Mouse (Mus musculus): ENCODE data around the gene Sptlc3.

Sptlc3 gene

DNA sequence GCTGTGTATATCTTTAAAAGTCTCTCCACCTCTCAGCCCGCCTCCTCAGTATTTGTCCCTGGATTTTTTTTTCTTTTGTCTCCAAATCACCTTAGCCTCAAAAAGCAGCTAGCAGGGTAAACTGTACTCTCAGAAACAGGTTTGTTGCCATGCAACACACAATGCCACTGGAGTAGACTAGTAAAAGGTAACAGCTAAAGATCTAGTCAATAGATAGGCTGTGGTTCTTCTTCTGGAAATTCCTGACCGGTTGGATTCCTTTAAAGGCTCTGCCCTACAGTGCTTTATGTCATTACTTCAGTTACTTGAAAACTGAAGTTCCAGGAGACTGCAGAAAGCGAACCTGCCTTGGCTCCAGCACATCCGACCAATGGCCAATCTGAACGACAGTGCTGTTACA, at the start of gene Sptlc3:
Sptlc3 (plus strand) TSS at position 78 of the 400 bp plus-strand sequence.
- peak in 1 of 2 experiments; percentile 15 for DNase-seq (ENCODE audit: low spot score in 2 of 2)

GRCm38 (mm10) chr2:139467726-139468125, 26.0 kb upstream of the Sptlc3 start:
- no peak for DNase-seq (ENCODE audit: low spot score in 2 of 2)

- no peak for DNase-seq (ENCODE audit: low spot score in 2 of 2)
Observed at GRCm38 (mm10) chr2:139488708-139489107, 5.0 kb upstream of the Sptlc3 start.

- DNase-seq (ENCODE audit: low spot score in 2 of 2) = no peak
Observed at GRCm38 (mm10) chr2:139494629-139495028, 916 bp downstream of the Sptlc3 start.

- no peak for DNase-seq (ENCODE audit: low spot score in 2 of 2)
Observed at GRCm38 (mm10) chr2:139561966-139562505, 68.3 kb downstream of the Sptlc3 start.

- DNase-seq (ENCODE audit: low spot score in 2 of 2) = no peak
Observed at GRCm38 (mm10) chr2:139579280-139579679, 85.6 kb downstream of the Sptlc3 start.

DNA sequence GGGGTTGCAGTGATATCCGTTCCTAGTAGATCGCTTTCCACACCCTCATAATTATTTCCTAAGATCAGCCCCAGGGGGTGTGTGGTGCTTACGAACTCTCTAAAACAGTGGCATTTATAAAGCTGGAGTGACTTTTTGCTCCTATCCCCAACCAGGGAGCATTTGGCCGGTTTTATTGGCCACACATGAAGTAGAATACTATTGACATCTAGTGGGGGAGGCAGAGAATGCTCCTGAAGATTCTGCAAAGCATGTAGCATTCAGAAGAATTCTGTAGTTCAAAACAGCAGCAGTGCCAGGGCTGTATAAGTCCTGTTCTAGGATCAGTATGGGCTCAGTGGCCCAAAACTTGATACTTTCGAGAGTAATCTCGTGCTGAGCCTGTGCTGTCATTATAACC, 89.1 kb downstream of the Sptlc3 start:
- no peak for DNase-seq (ENCODE audit: low spot score in 2 of 2)

DNA sequence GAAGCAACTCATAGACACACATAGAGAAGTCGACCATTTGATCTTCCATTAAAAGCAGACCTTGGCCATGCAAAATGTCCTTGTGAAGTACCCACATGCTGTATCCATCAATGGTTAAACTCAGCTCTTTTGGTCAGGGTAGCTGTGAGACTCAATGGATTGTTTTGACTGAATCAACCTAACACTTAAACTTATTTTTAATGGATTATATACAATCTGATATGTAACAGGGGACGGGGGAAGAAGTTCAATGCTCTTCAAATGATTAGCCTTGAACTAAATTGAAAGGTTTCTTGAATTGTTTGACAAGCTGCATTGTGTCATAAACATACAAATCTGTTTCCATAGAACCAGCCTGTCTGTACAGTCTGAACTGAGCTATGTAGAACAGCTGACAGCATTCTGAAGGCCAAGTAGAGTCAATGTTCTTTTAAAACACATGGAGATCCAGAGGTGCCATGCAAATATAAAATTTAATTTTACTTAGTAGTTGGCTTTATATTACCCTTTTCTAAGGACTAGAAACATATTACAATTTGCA, 94.0 kb downstream of the Sptlc3 start:
- DNase-seq (ENCODE audit: low spot score in 2 of 2) = no peak

GRCm38 (mm10) chr2:139589905-139590304, 96.2 kb downstream of the Sptlc3 start:
- peak; percentile 8 to 15 for DNase-seq (ENCODE audit: low spot score in 2 of 2)

GRCm38 (mm10) chr2:139590888-139591698, 97.4 kb downstream of the Sptlc3 start:
- DNase-seq (ENCODE audit: low spot score in 2 of 2) = no peak

GRCm38 (mm10) chr2:139592109-139592508, 98.4 kb downstream of the Sptlc3 start:
- DNase-seq (ENCODE audit: low spot score in 2 of 2) = no peak

- no peak for DNase-seq (ENCODE audit: low spot score in 2 of 2)
Observed at GRCm38 (mm10) chr2:139597229-139597628, 103.5 kb downstream of the Sptlc3 start.

GRCm38 (mm10) chr2:139601543-139602194, 108.0 kb downstream of the Sptlc3 start:
- no peak for DNase-seq (ENCODE audit: low spot score in 2 of 2)

- no peak for DNase-seq (ENCODE audit: low spot score in 2 of 2)
Observed at GRCm38 (mm10) chr2:139608167-139608566, 114.5 kb downstream of the Sptlc3 start.

- no peak for DNase-seq (ENCODE audit: low spot score in 2 of 2)
Observed at GRCm38 (mm10) chr2:139608810-139609209, 115.1 kb downstream of the Sptlc3 start.

DNA sequence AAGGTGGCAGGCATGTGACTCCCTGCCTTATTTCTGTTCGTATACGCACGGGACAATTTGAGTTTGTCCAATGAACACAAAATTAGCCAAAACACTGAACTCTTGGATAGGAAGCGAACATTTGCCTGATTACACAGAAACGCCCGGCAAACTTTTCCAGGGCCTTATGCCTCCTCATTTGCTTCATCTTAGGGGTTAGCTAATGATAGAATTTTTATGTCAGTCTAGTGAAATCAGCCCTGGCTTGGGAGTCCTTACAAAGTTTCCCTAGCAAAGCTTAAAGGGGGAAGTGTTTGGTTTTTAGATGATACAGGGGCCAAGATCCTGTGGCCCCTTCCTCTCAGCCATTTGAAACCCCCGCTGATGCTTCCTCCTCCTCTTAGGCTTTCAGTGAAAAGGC, 115.5 kb downstream of the Sptlc3 start:
- no peak for DNase-seq (ENCODE audit: low spot score in 2 of 2)

GRCm38 (mm10) chr2:139609662-139610291, 116.1 kb downstream of the Sptlc3 start:
- DNase-seq (ENCODE audit: low spot score in 2 of 2) = no peak

DNA sequence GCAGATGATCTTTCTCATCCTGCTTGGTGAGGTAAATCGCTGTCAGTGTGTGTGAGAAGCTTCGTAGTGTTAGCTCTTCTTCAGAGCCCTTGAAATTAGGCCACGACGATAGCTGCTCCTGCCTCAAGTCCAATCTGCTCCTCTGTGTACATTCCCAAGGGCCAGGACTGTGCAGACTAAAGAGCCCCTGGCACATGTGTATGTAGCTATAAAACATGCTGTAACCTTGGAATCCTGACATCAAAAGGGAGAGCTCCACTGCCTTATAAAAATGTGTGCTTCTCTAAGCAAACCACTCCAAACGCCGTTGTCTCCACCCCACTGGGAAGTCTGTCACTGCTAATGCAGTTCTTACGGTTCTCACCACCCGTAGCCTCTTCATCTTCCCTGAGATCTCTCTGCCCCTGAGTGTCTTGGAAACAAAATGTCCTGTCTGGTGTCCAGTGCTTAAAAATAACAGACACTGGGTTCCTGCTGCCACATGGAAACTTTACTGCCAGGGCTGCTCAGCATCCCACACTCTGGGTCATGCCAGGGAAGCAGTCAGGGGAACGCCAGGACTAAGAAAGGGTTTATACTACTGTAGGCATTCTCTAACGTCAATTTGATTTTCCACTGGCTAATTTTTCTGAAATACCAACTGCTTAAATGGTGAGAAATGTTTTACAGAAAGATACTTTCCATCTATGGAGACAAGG, 118.8 kb downstream of the Sptlc3 start:
- DNase-seq (ENCODE audit: low spot score in 2 of 2) = no peak

DNA sequence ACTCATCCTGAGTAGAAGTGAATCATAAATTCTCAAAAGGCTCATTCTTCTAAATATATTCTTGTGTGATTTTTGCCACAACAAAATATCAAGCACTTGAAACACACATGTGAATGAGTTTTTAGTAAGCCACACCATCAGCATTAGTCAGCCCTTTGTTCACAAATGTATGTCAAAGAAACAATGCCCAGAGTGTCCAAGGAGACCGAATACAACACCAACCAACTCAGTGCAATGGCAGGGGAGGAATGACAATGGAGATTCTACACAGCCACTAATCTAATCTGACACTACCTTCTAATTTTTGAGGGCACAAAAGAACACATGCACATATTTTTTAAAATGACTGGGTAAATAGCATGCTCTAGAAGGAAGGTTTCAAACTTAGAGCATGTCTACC, 132.8 kb downstream of the Sptlc3 start:
- no peak for DNase-seq (ENCODE audit: low spot score in 2 of 2)

DNA sequence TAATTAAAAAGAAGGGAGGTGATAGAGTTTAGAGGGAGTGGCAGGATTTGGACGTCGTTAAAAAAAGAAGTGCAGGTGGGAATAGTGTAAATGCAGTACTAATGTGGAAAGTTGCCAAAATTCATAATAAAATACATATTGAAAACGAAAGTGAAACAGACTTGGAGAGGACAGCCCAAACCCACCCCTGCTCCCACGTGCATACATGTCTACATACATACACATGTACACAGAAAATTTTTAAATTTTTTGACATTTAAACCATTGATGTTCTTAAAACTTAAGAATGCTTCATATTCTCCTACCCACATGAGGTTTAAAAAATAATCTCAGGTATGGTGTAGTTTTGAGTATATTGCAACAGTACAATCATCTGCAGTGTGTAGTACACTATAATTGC, 135.0 kb downstream of the Sptlc3 start:
- DNase-seq (ENCODE audit: low spot score in 2 of 2) = no peak

DNA sequence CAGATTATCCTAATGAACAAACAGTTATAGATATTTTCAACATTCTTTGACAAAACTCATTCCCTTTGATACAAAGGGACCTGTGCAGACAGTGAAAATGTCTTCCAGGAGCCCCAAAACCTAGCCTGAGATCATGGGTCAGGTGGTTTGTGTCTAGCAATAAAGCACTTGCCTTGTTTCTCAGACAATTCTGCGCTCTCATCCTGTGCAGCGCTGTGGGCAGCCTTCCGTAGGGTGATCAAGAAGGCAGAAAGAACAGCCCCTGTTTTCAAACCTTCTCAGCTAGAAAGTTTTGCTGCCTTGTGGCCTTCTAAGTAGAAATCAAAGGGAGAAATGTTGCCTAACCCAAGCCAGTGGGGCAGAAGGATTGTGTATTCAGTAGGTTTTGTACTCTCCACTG, 135.9 kb downstream of the Sptlc3 start:
- no peak for DNase-seq (ENCODE audit: low spot score in 2 of 2)

GRCm38 (mm10) chr2:139634506-139634905, 140.8 kb downstream of the Sptlc3 start:
- no peak for DNase-seq (ENCODE audit: low spot score in 2 of 2)
